Mouse (Mus musculus) G1E-ER4 (cell line): ENCODE results near the gene Acp4. TPM values are rescaled to one million over a fixed set of nuclear protein-coding genes. Genes with fewer than 3 reads are reported as not detected.
"Not testable (repeated sequence)": the region's sequence is repeated elsewhere in the genome, so short reads cannot be mapped to it uniquely, and the experiment has no call there.

ENCODE experiments used
- GATA1 ChIP-seq: IDR thresholded peaks from one replicate; pipeline ENCODE4 v1.8.0; 2012; ENCODE audit warnings: low read length, inconsistent platforms
- polyA plus RNA-seq: library from polyadenylated mRNA; stranded (reverse); fragments of >175 nt; gene quantifications from 2 replicates; pipeline ENCODE4 v1.2.3, GENCODE M21; 2012

Gene Acp4
- polyA plus RNA-seq, 1 experiment, result not detected

DNA sequence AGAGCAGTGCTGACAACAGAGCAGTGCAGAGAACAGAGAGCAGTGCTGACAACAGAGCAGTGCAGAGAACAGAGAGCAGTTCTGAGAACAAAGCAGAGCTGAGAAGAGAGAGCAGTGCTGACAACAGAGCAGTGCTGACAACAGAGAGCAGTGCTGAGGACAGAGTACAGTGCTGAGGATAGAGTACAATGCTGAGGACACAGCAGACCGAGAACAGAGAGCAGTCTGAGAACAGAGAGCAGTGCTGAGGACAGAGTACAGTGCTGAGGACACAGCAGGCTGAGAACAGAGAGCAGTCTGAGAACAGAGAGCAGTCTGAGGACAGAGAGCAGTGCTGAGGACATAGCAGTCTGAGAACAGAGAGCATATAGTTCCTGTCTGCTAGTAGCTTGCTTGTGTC, 16.5 kb downstream of the Acp4 start:
- no peak for TF ChIP-seq GATA1

DNA sequence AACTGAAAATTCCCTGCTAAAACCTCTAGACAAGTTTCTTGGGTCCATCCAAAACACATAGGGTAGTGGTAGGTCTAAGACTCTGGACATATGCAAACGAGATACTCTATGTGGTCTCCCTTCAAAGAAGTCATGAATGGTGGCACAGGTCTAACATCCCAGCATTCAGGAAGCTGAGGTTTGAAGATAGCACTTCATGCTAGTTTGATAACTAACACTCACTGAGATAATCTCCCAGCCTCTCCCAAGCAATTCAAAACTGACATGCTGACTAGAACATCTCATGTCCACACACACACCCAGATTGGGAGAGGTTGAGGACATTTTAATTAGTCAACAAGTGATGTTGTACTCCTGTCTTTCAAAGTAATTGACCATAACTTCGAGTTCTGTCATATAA, 17.3 kb downstream of the Acp4 start:
- TF ChIP-seq GATA1, result peak; percentile 64

DNA sequence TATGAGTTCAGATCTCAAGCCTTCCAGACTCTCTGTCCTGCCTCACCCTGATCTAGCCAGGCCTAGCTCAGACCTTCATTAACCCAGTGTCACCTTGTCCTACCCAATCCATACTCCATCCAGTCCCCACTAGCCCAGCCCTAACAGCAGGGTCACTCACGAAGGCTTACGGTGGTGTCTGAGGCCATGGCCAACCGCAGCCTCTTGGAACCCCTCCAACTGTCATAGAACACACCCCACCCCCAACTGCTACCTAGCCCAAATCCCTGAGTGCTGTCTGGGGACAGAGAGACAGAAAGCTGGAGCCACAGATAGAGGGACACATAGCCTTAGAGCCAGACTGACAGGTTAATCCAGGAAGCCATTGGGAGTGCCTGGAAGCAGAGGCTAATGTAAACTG, 21.3 kb downstream of the Acp4 start, which contains the start of gene Gm36864:
Gene Gm36864, plus strand, starts transcription at position 269 of the 400 bp plus-strand sequence.
- TF ChIP-seq GATA1, result no peak

DNA sequence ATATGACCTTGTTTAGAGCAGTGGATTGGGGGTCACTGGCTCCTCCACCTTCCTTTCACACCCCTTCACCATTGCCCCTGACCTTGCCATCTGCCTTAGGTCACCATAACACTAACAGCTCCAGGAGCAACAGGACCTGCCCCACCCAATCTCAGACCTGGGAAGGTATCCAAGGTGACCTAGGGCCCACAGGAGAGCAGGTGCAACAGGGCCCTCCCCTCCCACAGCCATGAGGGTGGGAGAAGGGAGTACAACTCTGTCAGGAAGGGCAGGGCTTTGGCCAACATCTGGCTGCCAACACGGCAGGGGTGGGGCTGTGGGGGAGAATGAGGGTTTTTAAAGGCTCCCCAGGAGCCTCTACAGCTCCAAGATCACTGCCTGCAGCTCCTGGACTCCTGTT, 32.1 kb downstream of the Acp4 start, which contains the start of gene Klk1:
Gene Klk1, plus strand, starts transcription at position 285 of the 400 bp plus-strand sequence.
- TF ChIP-seq GATA1, result no peak

DNA sequence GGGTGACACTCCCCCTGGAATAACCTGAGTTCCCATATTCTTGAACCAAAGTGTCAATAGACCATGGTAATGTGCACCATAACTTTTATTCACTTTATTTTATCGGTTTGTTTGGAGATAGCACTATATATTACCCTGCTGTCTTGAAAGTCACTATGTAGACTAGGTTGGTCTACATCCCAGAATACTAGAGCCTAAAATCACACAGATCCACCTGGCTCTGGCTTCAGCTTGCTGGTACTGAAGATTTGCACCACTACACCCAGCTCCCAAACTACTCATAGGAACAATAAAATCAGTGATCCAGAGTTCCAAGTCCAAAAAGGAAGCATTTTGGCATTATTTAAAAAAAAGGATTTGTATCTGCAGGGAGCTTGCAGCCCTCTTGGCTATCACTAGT, 41.5 kb downstream of the Acp4 start, which contains the start of gene Klk1b5:
Gene Klk1b5, plus strand, starts transcription at position 301 of the 400 bp plus-strand sequence.
- TF ChIP-seq GATA1, result no peak

DNA sequence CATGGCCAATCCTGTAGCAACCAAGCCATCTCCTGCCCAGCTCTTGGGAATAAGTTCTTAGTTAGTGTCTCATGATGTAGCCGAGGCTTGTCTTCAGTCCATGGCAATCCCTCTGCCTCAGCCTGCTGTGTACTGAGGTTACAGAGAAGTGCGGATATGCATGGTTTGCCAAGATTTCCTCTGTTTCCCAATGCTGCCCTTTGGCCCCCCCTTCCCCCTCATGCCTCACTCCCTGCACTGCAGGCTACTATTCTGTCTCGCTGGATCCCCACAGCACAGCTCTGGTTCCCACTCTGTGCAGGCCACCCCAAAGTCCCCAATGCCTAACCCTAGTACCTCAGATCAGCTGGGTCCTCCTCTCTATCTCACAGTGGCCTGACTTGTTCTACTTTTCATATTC, 48.9 kb downstream of the Acp4 start:
- TF ChIP-seq GATA1, result no peak

DNA sequence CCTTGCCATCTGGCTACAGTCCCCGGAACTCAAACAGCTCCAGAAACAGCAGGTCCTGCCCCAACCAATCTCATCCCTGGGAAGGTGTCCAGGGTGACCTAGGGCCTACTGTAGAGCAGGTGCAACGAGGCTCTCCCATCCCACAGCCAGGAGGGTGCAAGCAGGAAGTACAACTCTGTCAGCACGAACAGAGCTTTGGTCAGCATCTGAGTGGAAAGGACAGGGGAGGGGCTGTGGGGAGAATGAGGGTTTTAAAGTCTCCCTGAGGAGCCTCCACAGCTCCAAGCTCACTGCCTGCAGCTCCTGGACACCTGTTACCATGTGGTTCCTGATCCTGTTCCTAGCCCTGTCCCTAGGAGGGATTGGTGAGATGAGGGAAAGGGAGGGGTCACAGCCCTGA, 50.0 kb downstream of the Acp4 start, which contains the start of gene Klk1b4:
Gene Klk1b4, plus strand, starts transcription at position 301 of the 400 bp plus-strand sequence.
- not testable (repeated sequence) for TF ChIP-seq GATA1

Other genes starting within 250 kb of the Acp4 start
- gene Klk1b26, start 245.2 kb downstream of the Acp4 start, polyA plus RNA-seq, result not detected in 2 replicates
- gene Klk1b27, start 205.1 kb downstream of the Acp4 start, polyA plus RNA-seq, result not detected in 2 replicates
- gene Klk1b21, start 155.1 kb downstream of the Acp4 start, polyA plus RNA-seq, result not detected in 2 replicates
- gene Klk1b22, start 144.7 kb downstream of the Acp4 start, polyA plus RNA-seq, result not detected in 2 replicates
- gene Klk1b16, start 120.6 kb downstream of the Acp4 start, polyA plus RNA-seq, result not detected in 2 replicates
- gene Klk1b24, start 69.1 kb downstream of the Acp4 start, polyA plus RNA-seq, result not detected in 2 replicates
- not detected in 2 replicates for gene Klk1b3, start 59.2 kb downstream of the Acp4 start, polyA plus RNA-seq
- gene Klk1b4, start 49.9 kb downstream of the Acp4 start, polyA plus RNA-seq, result not detected in 2 replicates
- not detected in 2 replicates for gene Klk1b5, start 41.4 kb downstream of the Acp4 start, polyA plus RNA-seq
- gene Klk1, start 32.0 kb downstream of the Acp4 start, polyA plus RNA-seq, result not detected in 2 replicates
- not detected in 2 replicates for gene Gm36864, start 21.2 kb downstream of the Acp4 start, polyA plus RNA-seq
- gene 1700028J19Rik, start 10.7 kb downstream of the Acp4 start, polyA plus RNA-seq, result 0.13 and 0.17 TPM in 2 replicates
- gene 2410002F23Rik, start 10.7 kb downstream of the Acp4 start, polyA plus RNA-seq, result 379 and 401 TPM in 2 replicates
- gene Gm15517, start 4.1 kb upstream of the Acp4 start, polyA plus RNA-seq, result not detected in 2 replicates
- 2.8 and 3.2 TPM in 2 replicates for gene Clec11a, start 49.5 kb upstream of the Acp4 start, polyA plus RNA-seq
- 1.6 and 1.8 TPM in 2 replicates for gene Shank1, start 52.9 kb upstream of the Acp4 start, polyA plus RNA-seq
- not detected in 2 replicates for gene Syt3, start 126.7 kb upstream of the Acp4 start, polyA plus RNA-seq
- 0.64 and 0.79 TPM in 2 replicates for gene 1700008O03Rik, start 128.4 kb upstream of the Acp4 start, polyA plus RNA-seq
- not detected in 2 replicates for gene Lrrc4b, start 171.6 kb upstream of the Acp4 start, polyA plus RNA-seq
- not detected in 2 replicates for gene Aspdh, start 208.0 kb upstream of the Acp4 start, polyA plus RNA-seq
- 125 and 164 TPM in 2 replicates for gene Josd2, start 210.6 kb upstream of the Acp4 start, polyA plus RNA-seq
- 345 and 359 TPM in 2 replicates for gene Emc10, start 239.2 kb upstream of the Acp4 start, polyA plus RNA-seq
- 10.9 and 18.1 TPM in 2 replicates for gene Fam71e1, start 239.2 kb upstream of the Acp4 start, polyA plus RNA-seq